Mouse (Mus musculus): ENCODE data around the gene Gm28047. TPM values are rescaled to one million over a fixed set of nuclear protein-coding genes. Genes with fewer than 3 reads are reported as not detected.

Gene Gm28047
- polyA plus RNA-seq, 1 experiment from 2014 or later: not detected

MicroRNA genes within 50 kb of the gene (microRNA counts, 519-probe panel; counts per million panel counts)
- 1,932 counts per million, percentile 20 among the panel's probes with 10 or more counts for microRNA mmu-miR-688

Small RNA genes lying within 50 kb of the gene (microRNA-seq; reads per million reads assigned to microRNA genes)
- gene Mir688: not detected

Other genes with a start within 250 kb of the Gm28047 start
- gene Sp1, start 218.9 kb downstream of the Gm28047 start, polyA plus RNA-seq (2014; fragmentation: Nextera tagmentation; extraction: Ambion mirVana): 16.9 and 18.9 TPM in 2 replicates
- gene Amhr2, start 179.7 kb downstream of the Gm28047 start, polyA plus RNA-seq (2014; fragmentation: Nextera tagmentation; extraction: Ambion mirVana): 0.94 and 1.2 TPM in 2 replicates
- gene Prr13, start 166.0 kb downstream of the Gm28047 start, polyA plus RNA-seq (2014; fragmentation: Nextera tagmentation; extraction: Ambion mirVana): 132 and 138 TPM in 2 replicates
- gene Pcbp2, start 154.5 kb downstream of the Gm28047 start, polyA plus RNA-seq (2014; fragmentation: Nextera tagmentation; extraction: Ambion mirVana): 298 and 302 TPM in 2 replicates
- gene Gm10337, start 121.3 kb downstream of the Gm28047 start, polyA plus RNA-seq (2014; fragmentation: Nextera tagmentation; extraction: Ambion mirVana): 4.5 and 7.0 TPM in 2 replicates
- 18.6 and 20.0 TPM in 2 replicates for gene Map3k12, start 108.0 kb downstream of the Gm28047 start, polyA plus RNA-seq (2014; fragmentation: Nextera tagmentation; extraction: Ambion mirVana)
- gene Tarbp2, start 106.9 kb downstream of the Gm28047 start, polyA plus RNA-seq (2014; fragmentation: Nextera tagmentation; extraction: Ambion mirVana): 87.0 and 101 TPM in 2 replicates
- 2.3 and 3.1 TPM in 2 replicates for gene Npff, start 100.1 kb downstream of the Gm28047 start, polyA plus RNA-seq (2014; fragmentation: Nextera tagmentation; extraction: Ambion mirVana)
- 42.7 and 48.9 TPM in 2 replicates for gene Atf7, start 397 bp upstream of the Gm28047 start, polyA plus RNA-seq (2014; fragmentation: Nextera tagmentation; extraction: Ambion mirVana)
- 86.0 and 99.3 TPM in 2 replicates for gene Atp5g2, start 47.3 kb upstream of the Gm28047 start, polyA plus RNA-seq (2014; fragmentation: Nextera tagmentation; extraction: Ambion mirVana)
- gene Calcoco1, start 97.1 kb upstream of the Gm28047 start, polyA plus RNA-seq (2014; fragmentation: Nextera tagmentation; extraction: Ambion mirVana): 31.9 and 34.4 TPM in 2 replicates

All from stomach, embryonic 14.5 days (tissue).